In genomic region chr12:59307958-59308357, GRCm38 (mm10) we compare ENCODE assay signal across 23 mouse cellular contexts.
DNase-seq lines count a peak whose midpoint lies in the region; ATAC-seq and TF ChIP-seq lines count a peak whose summit lies in the region.
"Had no signal": no experiment of that assay in that cellular context is flagged by ENCODE, and none has a peak within 500 bp of the region (broad histone marks: within the 10 kb centered on the region; RNA-seq: fewer than 3 reads in every experiment).

No protein-coding gene starts in this region.

- peak; percentile 63 for DNase-seq in A20 (ENCODE audit: low read depth, low spot score)
- DNase-seq in lung, postnatal 4 days: no peak
- DNase-seq in kidney, adult 2 months: no peak
- DNase-seq in thymus, postnatal 10 days (ENCODE audit: low spot score in 2 of 2): no peak
- DNase-seq: adrenal gland, adult 8-10 months; adrenal gland, postnatal 14 days; adrenal gland, postnatal 36 days; cerebellum, adult 11 months; cerebellum, adult 18-20 months; cerebellum, adult 8-10 months; cerebellum, adult 9-11 months; cerebellum, postnatal 14 days; cerebellum, postnatal 36 days; forebrain, postnatal 0 days had no signal

- no peaks in the 10 kb centered on the region for H3K36me3 ChIP-seq in kidney, adult 2 months (ENCODE audit: control insufficient read depth, insufficient read depth, low read length)
- H3K36me3 ChIP-seq: embryonic facial prominence, embryonic 10.5 days; embryonic facial prominence, embryonic 12.5 days; forebrain, embryonic 15.5 days; G1E had no signal

- WGBS in kidney, adult 2 months: 78% methylated on average over 1 of the region's 1 CpGs

- peak; percentile 66 for ATAC-seq in common myeloid progenitor, adult 5-6 weeks (replicated peaks; ENCODE audit: low read depth, poor library complexity, severe bottlenecking)
- peak; percentile 69 for ATAC-seq in megakaryocyte, adult 5-6 weeks (ENCODE audit: poor library complexity, severe bottlenecking)
- ATAC-seq: activated CD4-positive, CD25-positive, alpha-beta regulatory T cell, adult 4 months; forebrain, embryonic 13.5 days; forebrain, embryonic 15.5 days; forebrain, postnatal 0 days; Patski had no signal

- no peak overlapping the region for H3K4me3 ChIP-seq in kidney, adult 2 months (ENCODE audit: insufficient read depth, low read depth, low read length)
- H3K4me3 ChIP-seq: embryonic facial prominence, embryonic 10.5 days; embryonic facial prominence, embryonic 12.5 days; forebrain, embryonic 13.5 days; forebrain, embryonic 15.5 days had no signal

- H3K27me3 ChIP-seq in kidney, adult 2 months (replicated peaks; ENCODE audit: control insufficient read depth, insufficient read depth, low read length): no peaks in the 10 kb centered on the region
- H3K27me3 ChIP-seq: embryonic facial prominence, embryonic 12.5 days; forebrain, embryonic 13.5 days; forebrain, embryonic 15.5 days had no signal

- H3K4me1 ChIP-seq in kidney, adult 2 months (ENCODE audit: control insufficient read depth, insufficient read depth, low read length): no peaks in the 10 kb centered on the region
- H3K4me1 ChIP-seq: embryonic facial prominence, embryonic 10.5 days; embryonic facial prominence, embryonic 12.5 days; forebrain, embryonic 13.5 days had no signal

- no peak for TF ChIP-seq POLR2A in kidney, adult 2 months (IDR thresholded peaks at IDR 0.05; ENCODE audit: low read depth, low read length)

- H3K27ac ChIP-seq in kidney, adult 2 months (ENCODE audit: insufficient read depth, low read depth, low read length): no peak overlapping the region
- H3K27ac ChIP-seq: embryonic facial prominence, embryonic 10.5 days; embryonic facial prominence, embryonic 12.5 days; forebrain, embryonic 13.5 days; forebrain, embryonic 15.5 days had no signal

- TF ChIP-seq CTCF in kidney, adult 2 months (conservative IDR thresholded peaks at IDR 0.05; ENCODE audit: insufficient read depth, insufficient read length, low read depth, low read length): no peak
